Mouse (Mus musculus) brain, embryonic 14.5 days (tissue): Measurements from ENCODE around the gene Btbd8.

Experiments
- CTCF ChIP-seq: fragments of 200-500 bp; IDR thresholded peaks from 2 replicates; pipeline ENCODE4 v1.5.1; 2012; ENCODE audit warnings: inconsistent platforms, mild to moderate bottlenecking, moderate library complexity, borderline replicate concordance; ENCODE audit not compliant: insufficient read depth, insufficient read length; ENCODE audit errors: extremely low read depth
- POLR2A ChIP-seq: fragments of 200-500 bp; IDR thresholded peaks from 2 replicates; pipeline ENCODE4 v1.6.1; 2012; ENCODE audit warnings: mild to moderate bottlenecking, inconsistent platforms, borderline replicate concordance; ENCODE audit not compliant: poor library complexity, insufficient read depth, insufficient read length, severe bottlenecking; ENCODE audit errors: extremely low read depth

GRCm38 (mm10) chr5:107521897-107522296, 84.1 kb downstream of the Btbd8 start:
- TF ChIP-seq POLR2A (no peak), CTCF (no peak)
